Mouse (Mus musculus): ENCODE data around the gene Hpse. TPM values are rescaled to one million over a fixed set of nuclear protein-coding genes. Genes with fewer than 3 reads are reported as not detected.

Hpse gene
- polyA plus RNA-seq, 1 experiment, result 1.2 TPM

GRCm38 (mm10) chr5:100736919-100737318, 17.4 kb upstream of the Hpse start:
- H3K27ac ChIP-seq (ENCODE audit: insufficient read depth, low read length), result no peak overlapping the region
- no peak overlapping the region for H3K4me3 ChIP-seq (ENCODE audit: insufficient read depth, low read length)
- TF ChIP-seq POLR2A (IDR thresholded peaks at IDR 0.05; ENCODE audit: extremely low read depth, insufficient read depth, low read length) (no peak), CTCF (IDR thresholded peaks at IDR 0.05; ENCODE audit: extremely low read depth, insufficient read depth, low read length) (no peak)
- H3K4me1 ChIP-seq (ENCODE audit: control insufficient read depth, insufficient read depth, low read length), result no peaks in the 10 kb centered on the region

- no peak overlapping the region for H3K4me3 ChIP-seq (ENCODE audit: insufficient read depth, low read length)
- H3K4me1 ChIP-seq (ENCODE audit: control insufficient read depth, insufficient read depth, low read length), result no peaks in the 10 kb centered on the region
- H3K27ac ChIP-seq (ENCODE audit: insufficient read depth, low read length), result no peak overlapping the region
- no peak for TF ChIP-seq POLR2A (IDR thresholded peaks at IDR 0.05; ENCODE audit: extremely low read depth, insufficient read depth, low read length)
- no peak for TF ChIP-seq CTCF (IDR thresholded peaks at IDR 0.05; ENCODE audit: extremely low read depth, insufficient read depth, low read length)
Observed at GRCm38 (mm10) chr5:100734535-100734934, 15.0 kb upstream of the Hpse start.

- no peak for TF ChIP-seq POLR2A (IDR thresholded peaks at IDR 0.05; ENCODE audit: extremely low read depth, insufficient read depth, low read length)
- no peak for TF ChIP-seq CTCF (IDR thresholded peaks at IDR 0.05; ENCODE audit: extremely low read depth, insufficient read depth, low read length)
- H3K4me3 ChIP-seq (ENCODE audit: insufficient read depth, low read length), result no peak overlapping the region
- no peak overlapping the region for H3K27ac ChIP-seq (ENCODE audit: insufficient read depth, low read length)
- H3K4me1 ChIP-seq (ENCODE audit: control insufficient read depth, insufficient read depth, low read length), result no peaks in the 10 kb centered on the region
Observed at GRCm38 (mm10) chr5:100728757-100729156, 9.2 kb upstream of the Hpse start.

- TF ChIP-seq CTCF (IDR thresholded peaks at IDR 0.05; ENCODE audit: extremely low read depth, insufficient read depth, low read length), result no peak
- TF ChIP-seq POLR2A (IDR thresholded peaks at IDR 0.05; ENCODE audit: extremely low read depth, insufficient read depth, low read length), result no peak
- no peak overlapping the region for H3K27ac ChIP-seq (ENCODE audit: insufficient read depth, low read length)
- H3K4me1 ChIP-seq (ENCODE audit: control insufficient read depth, insufficient read depth, low read length), result no peaks in the 10 kb centered on the region
- H3K4me3 ChIP-seq (ENCODE audit: insufficient read depth, low read length), result no peak overlapping the region
Observed at GRCm38 (mm10) chr5:100726001-100726400, 6.5 kb upstream of the Hpse start.

GRCm38 (mm10) chr5:100716762-100717161, 2.8 kb downstream of the Hpse start:
- H3K27ac ChIP-seq (ENCODE audit: insufficient read depth, low read length), result no peak overlapping the region
- no peaks in the 10 kb centered on the region for H3K4me1 ChIP-seq (ENCODE audit: control insufficient read depth, insufficient read depth, low read length)
- TF ChIP-seq CTCF (IDR thresholded peaks at IDR 0.05; ENCODE audit: extremely low read depth, insufficient read depth, low read length) (no peak), POLR2A (IDR thresholded peaks at IDR 0.05; ENCODE audit: extremely low read depth, insufficient read depth, low read length) (no peak)
- no peak overlapping the region for H3K4me3 ChIP-seq (ENCODE audit: insufficient read depth, low read length)

GRCm38 (mm10) chr5:100711219-100711618, 8.3 kb downstream of the Hpse start:
- no peak for TF ChIP-seq POLR2A (IDR thresholded peaks at IDR 0.05; ENCODE audit: extremely low read depth, insufficient read depth, low read length)
- no peak for TF ChIP-seq CTCF (IDR thresholded peaks at IDR 0.05; ENCODE audit: extremely low read depth, insufficient read depth, low read length)

GRCm38 (mm10) chr5:100710012-100710411, 9.5 kb downstream of the Hpse start:
- TF ChIP-seq POLR2A (IDR thresholded peaks at IDR 0.05; ENCODE audit: extremely low read depth, insufficient read depth, low read length), result no peak
- no peak for TF ChIP-seq CTCF (IDR thresholded peaks at IDR 0.05; ENCODE audit: extremely low read depth, insufficient read depth, low read length)
- Histone ChIP-seq H3K27ac (ENCODE audit: insufficient read depth, low read length) (no peak overlapping the region), H3K4me1 (ENCODE audit: control insufficient read depth, insufficient read depth, low read length) (no peaks in the 10 kb centered on the region), H3K4me3 (ENCODE audit: insufficient read depth, low read length) (no peak overlapping the region)

More at GRCm38 (mm10) chr5:100711219-100711618, 8.3 kb downstream of the Hpse start:
- Histone ChIP-seq H3K4me3 (ENCODE audit: insufficient read depth, low read length) (no peak overlapping the region), H3K4me1 (ENCODE audit: control insufficient read depth, insufficient read depth, low read length) (no peaks in the 10 kb centered on the region), H3K27ac (ENCODE audit: insufficient read depth, low read length) (no peak overlapping the region)

- H3K4me3 ChIP-seq (ENCODE audit: insufficient read depth, low read length), result no peak overlapping the region
- no peak overlapping the region for H3K27ac ChIP-seq (ENCODE audit: insufficient read depth, low read length)
- H3K4me1 ChIP-seq (ENCODE audit: control insufficient read depth, insufficient read depth, low read length), result no peaks in the 10 kb centered on the region
- TF ChIP-seq POLR2A (IDR thresholded peaks at IDR 0.05; ENCODE audit: extremely low read depth, insufficient read depth, low read length), result no peak
- no peak for TF ChIP-seq CTCF (IDR thresholded peaks at IDR 0.05; ENCODE audit: extremely low read depth, insufficient read depth, low read length)
Observed at GRCm38 (mm10) chr5:100709035-100709434, 10.5 kb downstream of the Hpse start.

GRCm38 (mm10) chr5:100706675-100707074, 12.8 kb downstream of the Hpse start:
- no peak for TF ChIP-seq CTCF (IDR thresholded peaks at IDR 0.05; ENCODE audit: extremely low read depth, insufficient read depth, low read length)
- TF ChIP-seq POLR2A (IDR thresholded peaks at IDR 0.05; ENCODE audit: extremely low read depth, insufficient read depth, low read length), result no peak
- Histone ChIP-seq H3K27ac (ENCODE audit: insufficient read depth, low read length) (no peak overlapping the region), H3K4me1 (ENCODE audit: control insufficient read depth, insufficient read depth, low read length) (no peaks in the 10 kb centered on the region), H3K4me3 (ENCODE audit: insufficient read depth, low read length) (no peak overlapping the region)

- no peak overlapping the region for H3K4me3 ChIP-seq (ENCODE audit: insufficient read depth, low read length)
- TF ChIP-seq CTCF (IDR thresholded peaks at IDR 0.05; ENCODE audit: extremely low read depth, insufficient read depth, low read length), result no peak
- TF ChIP-seq POLR2A (IDR thresholded peaks at IDR 0.05; ENCODE audit: extremely low read depth, insufficient read depth, low read length), result no peak
- H3K27ac ChIP-seq (ENCODE audit: insufficient read depth, low read length), result no peak overlapping the region
- no peaks in the 10 kb centered on the region for H3K4me1 ChIP-seq (ENCODE audit: control insufficient read depth, insufficient read depth, low read length)
Observed at GRCm38 (mm10) chr5:100704272-100704671, 15.2 kb downstream of the Hpse start.

All from cortical plate, adult 2 months (tissue).